Mouse (Mus musculus) yolk sac, embryonic 10.5 days (tissue): ENCODE data around the gene Dph1.
"Not testable (repeated sequence)": the region's sequence is repeated elsewhere in the genome, so short reads cannot be mapped to it uniquely, and the experiment has no call there.

ENCODE experiments used
- DNase-seq: peaks from one replicate; pipeline ENCODE4 v3.0.0-alpha.2; 2017; ENCODE audit warnings: low spot score

Gene Dph1

GRCm38 (mm10) chr11:75203926-75204325, 12.9 kb upstream of the Dph1 start:
- DNase-seq = no peak

- no peak for DNase-seq
Observed at GRCm38 (mm10) chr11:75201721-75202120, 10.7 kb upstream of the Dph1 start.

- no peak for DNase-seq
Observed at GRCm38 (mm10) chr11:75200935-75201334, 9.9 kb upstream of the Dph1 start.

GRCm38 (mm10) chr11:75199951-75200350, 8.9 kb upstream of the Dph1 start:
- DNase-seq = no peak

- no peak for DNase-seq
Observed at GRCm38 (mm10) chr11:75198792-75199191, 7.8 kb upstream of the Dph1 start.

- no peak for DNase-seq
Observed at GRCm38 (mm10) chr11:75197956-75198355, 6.9 kb upstream of the Dph1 start.

- DNase-seq = no peak
Observed at GRCm38 (mm10) chr11:75196131-75196530, 5.1 kb upstream of the Dph1 start.

- DNase-seq = peak; percentile 50
Observed at GRCm38 (mm10) chr11:75194850-75195461, 3.9 kb upstream of the Dph1 start.

- no peak for DNase-seq
Observed at GRCm38 (mm10) chr11:75194121-75194849, 3.2 kb upstream of the Dph1 start.

GRCm38 (mm10) chr11:75193256-75194071, 2.4 kb upstream of the Dph1 start, which contains the start of gene Rtn4rl1:
Gene Rtn4rl1 (plus strand): TSS chr11:75193783.
- DNase-seq = peak; percentile 37

GRCm38 (mm10) chr11:75192336-75193214, 1.5 kb upstream of the Dph1 start:
- DNase-seq = peak; percentile 72

GRCm38 (mm10) chr11:75191841-75192240, 800 bp upstream of the Dph1 start:
- no peak for DNase-seq

- peak; percentile 86 for DNase-seq
Observed at GRCm38 (mm10) chr11:75190371-75190724, 693 bp downstream of the Dph1 start.

GRCm38 (mm10) chr11:75189713-75190370, 1.2 kb downstream of the Dph1 start:
- DNase-seq = no peak

- no peak for DNase-seq
Observed at GRCm38 (mm10) chr11:75184986-75185385, 6.1 kb downstream of the Dph1 start.

- DNase-seq = no peak
Observed at GRCm38 (mm10) chr11:75184573-75184972, 6.5 kb downstream of the Dph1 start.

- DNase-seq = no peak
Observed at GRCm38 (mm10) chr11:75183917-75184570, 7.0 kb downstream of the Dph1 start.

- DNase-seq = peak; percentile 92
Observed at GRCm38 (mm10) chr11:75178672-75179208, 12.3 kb downstream of the Dph1 start, which contains the start of gene Ovca2. Gene Ovca2 (minus strand): TSS chr11:75178835.

- no peak for DNase-seq
Observed at GRCm38 (mm10) chr11:75178011-75178410, 13.0 kb downstream of the Dph1 start.

GRCm38 (mm10) chr11:75174574-75174973, 16.5 kb downstream of the Dph1 start:
- not testable (repeated sequence) for DNase-seq
